Mouse (Mus musculus) thymus, adult 2 months (tissue): Measurements from ENCODE around the gene Rxylt1.

Source experiments
- CTCF ChIP-seq: fragments of 200-500 bp; IDR thresholded peaks from 2 replicates; pipeline ENCODE4 v1.5.1; 2012; ENCODE audit warnings: mild to moderate bottlenecking, control low read depth, low read length, moderate library complexity, borderline replicate concordance; ENCODE audit not compliant: control insufficient read depth, poor library complexity, insufficient read depth; ENCODE audit errors: extremely low read depth
- POLR2A ChIP-seq: fragments of 200-500 bp; IDR thresholded peaks from 2 replicates; pipeline ENCODE4 v1.6.1; 2012; ENCODE audit warnings: mild to moderate bottlenecking, low read length, control low read depth, moderate library complexity; ENCODE audit not compliant: control insufficient read depth, poor library complexity, insufficient read depth; ENCODE audit errors: extremely low read depth

DNA sequence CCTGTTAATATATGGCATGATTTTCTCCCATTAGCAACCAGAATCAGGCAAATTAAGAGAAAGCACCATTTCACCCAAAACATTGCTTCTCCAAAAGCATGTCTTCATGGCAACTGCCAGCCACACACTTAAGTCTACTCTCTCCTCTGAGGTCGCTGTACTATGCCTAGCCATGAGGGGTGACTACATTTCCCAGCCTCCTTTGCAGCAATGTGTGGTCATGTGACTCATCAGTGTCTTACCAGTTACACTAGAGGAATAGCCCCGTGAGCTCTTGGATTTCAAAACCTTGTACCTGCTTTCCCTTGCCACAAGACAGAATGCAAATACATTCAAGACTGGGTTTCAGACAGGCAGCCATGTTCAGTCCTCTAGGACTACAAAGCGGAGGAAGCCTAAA, 58.6 kb downstream of the Rxylt1 start:
- TF ChIP-seq POLR2A = no peak
- no peak for TF ChIP-seq CTCF
